Mouse (Mus musculus) heart, adult 2 months (tissue): ENCODE data around the gene Ap1b1. TPM values are rescaled to one million over a fixed set of nuclear protein-coding genes. Genes with fewer than 3 reads are reported as not detected.

Source experiments
- DNase-seq, 2 experiments: peaks; one replicate each; pipeline ENCODE4 v3.0.0; 2021
- H3K27ac ChIP-seq: fragments of 200-600 bp; 2 replicates; pipeline ENCODE4 v1.8.1; 2022
- H3K27me3 ChIP-seq: fragments of 200-500 bp; 2 replicates; pipeline ENCODE4 v1.6.1; 2012; ENCODE audit warnings: mild to moderate bottlenecking, low read length, inconsistent platforms, mixed read lengths; ENCODE audit not compliant: control insufficient read depth, insufficient read depth
- H3K36me3 ChIP-seq: fragments of 200-500 bp; 2 replicates; pipeline ENCODE4 v1.6.1; 2012; ENCODE audit warnings: low read length, inconsistent platforms; ENCODE audit not compliant: control insufficient read depth, insufficient read depth
- H3K4me1 ChIP-seq: fragments of 200-500 bp; 2 replicates; pipeline ENCODE4 v1.6.1; 2011; ENCODE audit warnings: low read length; ENCODE audit not compliant: control insufficient read depth, insufficient read depth
- H3K4me3 ChIP-seq: fragments of 200-600 bp; 2 replicates; pipeline ENCODE4 v1.8.1; 2022
- H3K79me2 ChIP-seq: fragments of 200-500 bp; replicated peaks from 2 replicates; pipeline ENCODE4 v1.6.1; 2012; ENCODE audit warnings: mild to moderate bottlenecking, inconsistent platforms, low read length, moderate library complexity, mixed read lengths; ENCODE audit not compliant: control insufficient read depth, insufficient read depth
- H3K9ac ChIP-seq: fragments of 200-500 bp; 2 replicates; pipeline ENCODE4 v1.6.1; 2012; ENCODE audit warnings: low read depth, mild to moderate bottlenecking, control low read depth, inconsistent platforms, low read length, mixed read lengths
- CTCF ChIP-seq: fragments of 200-600 bp; IDR thresholded peaks from 2 replicates; pipeline ENCODE4 v1.8.1; 2022; ENCODE audit warnings: antibody characterized with exemption, mild to moderate bottlenecking, moderate library complexity
- EP300 ChIP-seq: fragments of 200-500 bp; IDR thresholded peaks from 2 replicates; pipeline ENCODE4 v1.6.1; 2011; ENCODE audit warnings: low read depth, low read length, control low read depth; ENCODE audit not compliant: insufficient read depth
- POLR2A ChIP-seq: fragments of 200-500 bp; IDR thresholded peaks from 2 replicates; pipeline ENCODE4 v1.6.1; 2011; ENCODE audit warnings: mild to moderate bottlenecking, low read depth, low read length, control low read depth; ENCODE audit not compliant: insufficient read depth
- WGBS: fragments of 180-500 bp; shearing (Covaris S2); methylation state at CpG from one replicate; pipeline ENCODE4 v1.1.7; 2018; 5-methylcytosine and 5-hydroxymethylcytosine counted together
- intact Hi-C: fragments of 180-260 bp; cut with DNase I; formaldehyde crosslinking; loops from one replicate; pipeline ENCODE4 v1.15.1; 2025
- polyA plus RNA-seq: library from polyadenylated mRNA; depleted of rRNA; stranded (reverse); fragments of >200 nt; gene quantifications from 2 replicates; pipeline ENCODE4 v1.2.3, GENCODE M21; 2012
- total RNA-seq, 2 experiments: library from RNA; stranded (reverse); gene quantifications; 2 replicates each; pipeline ENCODE4 v1.2.3; 2021

Ap1b1 gene
- total and polyA plus RNA-seq, 3 experiments = 48.1 to 64.2 (median 48.6) TPM

DNA sequence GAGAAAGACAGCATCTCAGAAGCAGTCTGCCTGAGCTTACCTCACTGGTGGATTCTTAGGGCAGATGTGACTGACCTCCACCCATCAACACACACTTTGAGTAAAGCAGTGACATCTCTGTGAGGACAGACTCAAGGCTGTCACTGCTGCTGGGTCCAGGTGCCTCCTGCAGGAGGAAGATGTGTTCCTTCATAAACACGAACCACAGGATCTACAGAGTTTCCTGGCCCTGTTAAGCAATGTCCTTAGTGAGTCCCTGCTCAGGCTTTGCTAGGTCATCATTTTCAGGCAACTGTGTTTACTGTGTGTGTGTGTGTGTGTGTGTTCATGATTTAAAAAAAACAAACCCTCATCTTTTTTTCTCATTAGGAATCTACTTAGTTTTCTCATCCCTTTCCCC lies 24.9 kb downstream of the Ap1b1 start:
- H3K36me3 ChIP-seq = peaks cover 3% of the 10 kb centered on the region
- 64% methylated on average over 1 of the region's 1 CpGs for WGBS
- no peak overlapping the region; the same call in 1 of the 2 replicates for H3K27ac ChIP-seq

DNA sequence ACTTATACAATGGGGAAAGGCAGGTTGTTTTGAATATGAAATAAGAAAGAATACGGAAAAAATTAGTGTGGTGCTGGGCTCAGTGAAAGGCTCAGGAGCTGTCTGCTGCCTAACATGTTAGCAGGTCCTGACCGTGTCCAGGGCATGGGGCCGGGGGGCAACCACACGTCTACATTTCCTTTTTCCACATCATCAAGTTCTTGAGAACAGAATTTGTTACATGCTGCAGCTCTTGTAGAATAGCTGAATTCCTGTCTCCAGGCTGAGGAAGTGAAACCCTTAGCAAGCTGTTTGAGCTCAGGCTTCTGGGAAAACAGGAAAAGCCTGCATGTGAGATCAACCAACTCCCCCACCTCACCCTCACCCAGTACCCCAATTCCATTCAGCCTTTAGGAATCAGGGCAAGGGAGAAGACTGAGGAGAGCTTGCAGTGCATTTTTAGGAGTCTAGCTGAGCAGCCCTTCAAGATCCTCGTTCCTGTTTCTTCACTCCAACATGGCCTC lies 25.6 kb downstream of the Ap1b1 start:
- WGBS = 51% methylated on average over 5 of the region's 5 CpGs
- peaks cover 3% of the 10 kb centered on the region for H3K36me3 ChIP-seq
- H3K79me2 ChIP-seq = no peaks in the 10 kb centered on the region
- H3K4me3 ChIP-seq = no peak overlapping the region
- no peak for TF ChIP-seq POLR2A
- TF ChIP-seq EP300 = peak; percentile 49; the same call in 1 of the 2 replicates
- H3K27me3 ChIP-seq = no peaks in the 10 kb centered on the region
- peak overlapping the region; percentile 23; the same call in 1 of the 2 replicates for H3K27ac ChIP-seq
- peaks cover 1% of the 10 kb centered on the region for H3K4me1 ChIP-seq
- intact Hi-C loops = no loop called here
- H3K9ac ChIP-seq = no peak overlapping the region
- DNase-seq = peak in 1 of 2 experiments; percentile 39

More for the DNA sequence above, 24.9 kb downstream of the Ap1b1 start:
- no peaks in the 10 kb centered on the region for H3K79me2 ChIP-seq
- TF ChIP-seq CTCF (no peak), EP300 (no peak), POLR2A (no peak)
- H3K9ac ChIP-seq = no peak overlapping the region
- H3K4me3 ChIP-seq = no peak overlapping the region
- DNase-seq = no peak
- H3K4me1 ChIP-seq = peaks cover 1% of the 10 kb centered on the region
- intact Hi-C loops = no loop called here
- no peaks in the 10 kb centered on the region for H3K27me3 ChIP-seq

DNA sequence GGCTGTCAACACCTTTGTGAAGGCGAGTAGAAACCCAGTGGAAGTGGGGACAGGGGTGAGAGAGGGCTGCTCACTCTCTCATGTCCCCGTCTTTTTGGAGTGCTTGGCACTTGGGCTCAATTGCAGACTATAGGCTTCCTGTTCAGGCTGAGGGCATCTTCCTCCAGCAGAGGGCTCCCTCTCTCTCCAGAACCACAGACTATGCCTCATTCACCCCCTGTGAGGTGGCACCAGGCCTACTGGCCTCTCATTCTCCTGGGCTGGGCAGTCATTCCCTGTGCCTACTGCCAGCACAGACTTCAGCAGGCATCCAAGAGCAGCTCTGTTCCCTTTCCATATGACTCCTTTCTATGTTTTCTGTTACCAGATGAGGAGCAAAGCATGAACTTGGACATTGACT lies 29.1 kb downstream of the Ap1b1 start:
- WGBS = 34% methylated on average over 2 of the region's 2 CpGs
- no peaks in the 10 kb centered on the region for H3K27me3 ChIP-seq
- H3K4me3 ChIP-seq = no peak overlapping the region
- H3K27ac ChIP-seq = no peak overlapping the region
- intact Hi-C loops = loop anchor here (1.0 kb wide), 1 partner anchor 50 kb away; the partner anchor contains the start of gene Gas2l1
- H3K36me3 ChIP-seq = peaks cover 3% of the 10 kb centered on the region
- DNase-seq = peak; percentile 69 to 78
- TF ChIP-seq POLR2A = no peak
- TF ChIP-seq EP300 = 0 out of 2 replicates have a peak, but pooled peaks have one; percentile 68
- peak; percentile 86 for TF ChIP-seq CTCF
- peaks cover 1% of the 10 kb centered on the region for H3K4me1 ChIP-seq
- H3K9ac ChIP-seq = no peak overlapping the region
- no peaks in the 10 kb centered on the region for H3K79me2 ChIP-seq

DNA sequence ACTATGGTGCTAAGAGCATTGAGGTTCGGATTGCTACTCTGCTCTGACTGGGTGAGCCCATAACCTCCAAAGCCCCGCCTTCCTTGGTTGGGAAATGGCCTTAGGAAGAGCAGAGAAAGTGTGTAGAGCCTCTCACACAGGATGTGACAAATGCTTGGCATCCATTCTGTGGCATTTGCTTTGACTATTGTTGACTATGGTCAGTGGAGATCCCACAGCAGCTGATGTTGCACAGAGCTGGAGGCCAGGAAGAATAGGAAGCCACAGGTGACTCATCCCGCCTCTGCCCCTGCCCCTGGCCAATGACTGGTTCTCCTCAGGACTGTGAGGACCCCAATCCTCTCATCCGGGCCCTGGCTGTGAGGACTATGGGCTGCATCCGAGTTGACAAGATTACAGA lies 29.7 kb downstream of the Ap1b1 start:
- TF ChIP-seq CTCF (no peak), POLR2A (no peak), EP300 (no peak)
- Histone ChIP-seq H3K27ac (no peak overlapping the region), H3K36me3 (peaks cover 3% of the 10 kb centered on the region), H3K4me1 (peaks cover 1% of the 10 kb centered on the region), H3K4me3 (no peak overlapping the region), H3K27me3 (no peaks in the 10 kb centered on the region), H3K79me2 (no peaks in the 10 kb centered on the region), H3K9ac (no peak overlapping the region)
- WGBS = 88% methylated on average over 5 of the region's 5 CpGs
- intact Hi-C loops = no loop called here
- no peak for DNase-seq

DNA sequence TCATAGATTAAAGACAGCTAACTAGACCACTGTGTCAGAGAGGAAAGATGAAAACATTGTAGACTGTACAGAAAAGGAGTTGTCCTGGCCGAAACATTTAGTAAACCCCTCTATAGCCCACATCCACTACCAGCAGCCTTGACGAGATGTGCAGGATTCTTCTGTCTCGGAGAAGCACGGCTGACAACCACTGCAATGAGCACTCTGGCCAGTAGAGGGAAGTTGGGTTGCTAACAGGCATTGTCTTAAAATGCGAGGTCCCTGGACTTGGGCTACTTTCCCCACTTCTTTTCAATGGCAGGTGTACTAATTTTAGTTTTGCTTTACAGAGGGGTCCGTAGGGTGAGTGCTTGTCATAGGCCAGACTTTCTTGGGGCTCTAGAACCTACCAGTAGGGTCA lies 30.9 kb downstream of the Ap1b1 start:
- H3K4me1 ChIP-seq = no peaks in the 10 kb centered on the region; the same call in 1 of the 2 replicates
- H3K27me3 ChIP-seq = no peaks in the 10 kb centered on the region
- no peak overlapping the region for H3K4me3 ChIP-seq
- no peak overlapping the region for H3K27ac ChIP-seq
- peaks cover 3% of the 10 kb centered on the region for H3K36me3 ChIP-seq
- H3K79me2 ChIP-seq = no peaks in the 10 kb centered on the region
- no peak overlapping the region for H3K9ac ChIP-seq
- DNase-seq = no peak
- intact Hi-C loops = no loop called here
- TF ChIP-seq CTCF = peak; percentile 50
- no peak for TF ChIP-seq POLR2A
- 57% methylated on average over 6 of the region's 6 CpGs for WGBS

DNA sequence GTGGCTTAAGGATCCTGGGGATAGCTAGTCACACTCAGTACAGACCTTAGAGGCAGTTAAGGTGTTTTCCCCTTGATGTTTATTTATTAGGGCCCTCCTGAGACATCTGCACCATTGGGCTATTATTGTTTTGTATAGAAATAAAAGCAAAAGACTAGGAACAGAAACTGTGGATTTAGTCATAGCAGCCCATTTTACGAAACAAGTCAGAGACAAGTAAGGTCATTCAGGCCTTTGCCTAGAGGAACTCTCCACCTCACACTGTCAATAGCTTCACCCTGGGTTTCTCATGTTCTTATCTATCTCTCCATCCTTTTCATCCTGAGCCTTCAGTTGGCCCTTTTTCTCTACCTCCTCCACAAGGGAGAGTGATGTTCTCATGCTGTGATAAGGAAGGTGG lies 38.5 kb downstream of the Ap1b1 start:
- 93% methylated on average over 1 of the region's 1 CpGs for WGBS
- Histone ChIP-seq H3K4me1 (no peaks in the 10 kb centered on the region), H3K9ac (no peak overlapping the region), H3K79me2 (no peaks in the 10 kb centered on the region), H3K27ac (no peak overlapping the region), H3K36me3 (no peaks in the 10 kb centered on the region), H3K27me3 (no peaks in the 10 kb centered on the region), H3K4me3 (no peak overlapping the region)
- intact Hi-C loops = no loop called here
- TF ChIP-seq EP300 (no peak), POLR2A (no peak), CTCF (no peak)
- DNase-seq = no peak
